Mouse (Mus musculus) B cell, adult 2 months (primary cell): ENCODE measurements around the gene Rnf187.

Source experiments
- DNase-seq, 2 experiments: peaks; one replicate each; pipeline ENCODE4 v3.0.0; 2022

Rnf187 gene

GRCm38 (mm10) chr11:58938322-58939087 lies at the start of gene Rnf187:
Gene Rnf187, minus strand, starts transcription at chr11:58938916.
- DNase-seq = peak; percentile 90 to 92

GRCm38 (mm10) chr11:58985299-58985917 lies 46.7 kb upstream of the Rnf187 start:
- no peak for DNase-seq

GRCm38 (mm10) chr11:58984657-58985056 lies 45.9 kb upstream of the Rnf187 start:
- DNase-seq = no peak

- DNase-seq = no peak
Observed at GRCm38 (mm10) chr11:58983691-58984341, 45.1 kb upstream of the Rnf187 start.

GRCm38 (mm10) chr11:58982471-58983097 lies 43.9 kb upstream of the Rnf187 start:
- DNase-seq = peak; percentile 83 to 88

- peak; percentile 82 to 83 for DNase-seq
Observed at GRCm38 (mm10) chr11:58981541-58982447, 43.1 kb upstream of the Rnf187 start.

- no peak for DNase-seq
Observed at GRCm38 (mm10) chr11:58980381-58980990, 41.8 kb upstream of the Rnf187 start.

GRCm38 (mm10) chr11:58979661-58980060 lies 40.9 kb upstream of the Rnf187 start:
- no peak for DNase-seq

GRCm38 (mm10) chr11:58979183-58979582 lies 40.5 kb upstream of the Rnf187 start:
- no peak for DNase-seq

GRCm38 (mm10) chr11:58978706-58979030 lies 40.0 kb upstream of the Rnf187 start:
- no peak for DNase-seq

GRCm38 (mm10) chr11:58978027-58978705 lies 39.5 kb upstream of the Rnf187 start, which contains the start of gene Trim11:
Gene Trim11, plus strand, starts transcription at chr11:58978093.
- DNase-seq = peak; percentile 74 to 79

- no peak for DNase-seq
Observed at GRCm38 (mm10) chr11:58977607-58978026, 38.9 kb upstream of the Rnf187 start.

GRCm38 (mm10) chr11:58977150-58977549 lies 38.4 kb upstream of the Rnf187 start:
- peak; percentile 50 for DNase-seq

GRCm38 (mm10) chr11:58974414-58974813 lies 35.7 kb upstream of the Rnf187 start:
- no peak for DNase-seq

GRCm38 (mm10) chr11:58971796-58972195 lies 33.1 kb upstream of the Rnf187 start:
- DNase-seq = no peak

GRCm38 (mm10) chr11:58970831-58971530 lies 32.3 kb upstream of the Rnf187 start:
- no peak for DNase-seq

GRCm38 (mm10) chr11:58969659-58970058 lies 30.9 kb upstream of the Rnf187 start:
- no peak for DNase-seq

- no peak for DNase-seq
Observed at GRCm38 (mm10) chr11:58969027-58969426, 30.3 kb upstream of the Rnf187 start.

- no peak for DNase-seq
Observed at GRCm38 (mm10) chr11:58968551-58968950, 29.8 kb upstream of the Rnf187 start.

GRCm38 (mm10) chr11:58967346-58967745 lies 28.6 kb upstream of the Rnf187 start:
- DNase-seq = peak; percentile 74 to 79
